ENCODE assay signal across 22 mouse cellular contexts in the genomic region with DNA sequence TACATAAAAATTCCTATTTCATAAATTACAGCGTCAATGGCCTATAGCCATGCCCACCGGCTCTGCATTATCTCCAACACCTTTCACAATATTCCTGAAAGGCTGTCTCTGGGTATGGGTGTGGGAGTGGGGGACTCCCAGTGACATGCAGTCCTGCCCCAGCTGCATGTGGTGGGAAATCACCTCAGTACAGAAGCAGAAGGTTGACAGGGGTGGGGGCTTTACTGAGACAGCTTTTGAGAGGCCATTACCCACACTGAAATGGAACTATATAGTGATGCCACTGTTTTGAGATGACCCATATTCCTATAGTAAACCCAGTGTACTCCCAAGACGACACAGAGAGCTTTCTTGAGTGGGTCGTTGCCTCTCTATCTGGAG. TPM values are rescaled to one million over a fixed set of nuclear protein-coding genes. Genes with fewer than 3 reads are reported as not detected.
DNase-seq lines count a peak whose midpoint lies in the region; ATAC-seq lines count a peak whose summit lies in the region.
"Had no signal": no experiment of that assay in that cellular context is flagged by ENCODE, and none has a peak within 500 bp of the region (broad histone marks: within the 10 kb centered on the region; RNA-seq: fewer than 3 reads in every experiment).

No protein-coding gene starts in this region.

- no peaks in the 10 kb centered on the region for H3K36me3 ChIP-seq in forebrain, embryonic 15.5 days
- no peaks in the 10 kb centered on the region for H3K36me3 ChIP-seq in forebrain, embryonic 12.5 days (replicated peaks)
- peaks cover 14% of the 10 kb centered on the region for H3K36me3 ChIP-seq in hindbrain, embryonic 13.5 days
- H3K36me3 ChIP-seq in hindbrain, embryonic 12.5 days = 0 out of 2 replicates have a peak, but pooled peaks cover 5% of the 10 kb centered on the region
- H3K36me3 ChIP-seq in neural tube, embryonic 15.5 days = no peaks in the 10 kb centered on the region
- H3K36me3 ChIP-seq: embryonic facial prominence, embryonic 12.5 days; kidney, embryonic 15.5 days had no signal

- no peak overlapping the region for H3K4me2 ChIP-seq in forebrain, embryonic 15.5 days (replicated peaks)
- H3K4me2 ChIP-seq in forebrain, embryonic 12.5 days = no peak overlapping the region
- H3K4me2 ChIP-seq in hindbrain, embryonic 13.5 days = no peak overlapping the region
- no peak overlapping the region for H3K4me2 ChIP-seq in hindbrain, embryonic 12.5 days (replicated peaks)
- H3K4me2 ChIP-seq in neural tube, embryonic 15.5 days = no peak overlapping the region
- H3K4me2 ChIP-seq: embryonic facial prominence, embryonic 12.5 days; hindbrain, embryonic 14.5 days; kidney, embryonic 15.5 days; limb, embryonic 13.5 days; midbrain, embryonic 11.5 days; neural tube, embryonic 12.5 days had no signal

- ATAC-seq in forebrain, embryonic 15.5 days (replicated peaks) = no peak
- ATAC-seq in forebrain, embryonic 12.5 days (ENCODE audit: low FRiP score) = no peak
- ATAC-seq in hindbrain, embryonic 13.5 days (ENCODE audit: low FRiP score) = no peak; the same call in 1 of the 2 replicates
- no peak for ATAC-seq in hindbrain, embryonic 12.5 days (ENCODE audit: low FRiP score)
- ATAC-seq in neural tube, embryonic 15.5 days (ENCODE audit: low FRiP score) = peak; percentile 41; the same call in 1 of the 2 replicates
- no peak for ATAC-seq in granulocyte monocyte progenitor cell, adult 5-6 weeks (replicated peaks; ENCODE audit: poor library complexity, severe bottlenecking)
- ATAC-seq: inflammation-experienced regulatory T-cells, adult 6 months; midbrain, embryonic 16.5 days had no signal

- H3K27me3 ChIP-seq in forebrain, embryonic 15.5 days = no peaks in the 10 kb centered on the region
- no peaks in the 10 kb centered on the region for H3K27me3 ChIP-seq in forebrain, embryonic 12.5 days
- H3K27me3 ChIP-seq in hindbrain, embryonic 13.5 days = no peaks in the 10 kb centered on the region
- no peaks in the 10 kb centered on the region for H3K27me3 ChIP-seq in hindbrain, embryonic 12.5 days
- no peaks in the 10 kb centered on the region for H3K27me3 ChIP-seq in neural tube, embryonic 15.5 days (replicated peaks)
- H3K27me3 ChIP-seq: embryonic facial prominence, embryonic 12.5 days; kidney, embryonic 15.5 days; limb, embryonic 13.5 days; neural tube, embryonic 12.5 days had no signal

- 91% methylated on average over 4 of the region's 4 CpGs for WGBS in forebrain, embryonic 15.5 days
- WGBS in forebrain, embryonic 12.5 days = 89% methylated on average over 4 of the region's 4 CpGs
- WGBS in hindbrain, embryonic 13.5 days = 85% methylated on average over 4 of the region's 4 CpGs
- WGBS in hindbrain, embryonic 12.5 days = 88% methylated on average over 4 of the region's 4 CpGs
- WGBS in neural tube, embryonic 15.5 days = 84% methylated on average over 4 of the region's 4 CpGs

- no peak overlapping the region for H3K9ac ChIP-seq in forebrain, embryonic 15.5 days (replicated peaks)
- no peak overlapping the region for H3K9ac ChIP-seq in forebrain, embryonic 12.5 days
- no peak overlapping the region for H3K9ac ChIP-seq in hindbrain, embryonic 13.5 days
- H3K9ac ChIP-seq in hindbrain, embryonic 12.5 days = no peak overlapping the region
- no peak overlapping the region for H3K9ac ChIP-seq in neural tube, embryonic 15.5 days (replicated peaks)
- H3K9ac ChIP-seq: embryonic facial prominence, embryonic 12.5 days; kidney, embryonic 15.5 days; limb, embryonic 13.5 days; neural tube, embryonic 12.5 days had no signal

- H3K4me3 ChIP-seq in forebrain, embryonic 15.5 days = no peak overlapping the region
- no peak overlapping the region for H3K4me3 ChIP-seq in forebrain, embryonic 12.5 days (replicated peaks)
- no peak overlapping the region for H3K4me3 ChIP-seq in hindbrain, embryonic 13.5 days
- no peak overlapping the region for H3K4me3 ChIP-seq in hindbrain, embryonic 12.5 days
- no peak overlapping the region for H3K4me3 ChIP-seq in neural tube, embryonic 15.5 days (replicated peaks)
- H3K4me3 ChIP-seq: embryonic facial prominence, embryonic 12.5 days; kidney, embryonic 15.5 days; limb, embryonic 13.5 days; neural tube, embryonic 12.5 days had no signal

- H3K9me3 ChIP-seq in forebrain, embryonic 15.5 days = no peaks in the 10 kb centered on the region
- H3K9me3 ChIP-seq in forebrain, embryonic 12.5 days = no peaks in the 10 kb centered on the region
- H3K9me3 ChIP-seq in hindbrain, embryonic 13.5 days = no peaks in the 10 kb centered on the region
- H3K9me3 ChIP-seq in hindbrain, embryonic 12.5 days (replicated peaks) = no peaks in the 10 kb centered on the region
- no peaks in the 10 kb centered on the region for H3K9me3 ChIP-seq in neural tube, embryonic 15.5 days (replicated peaks)
- H3K9me3 ChIP-seq: embryonic facial prominence, embryonic 12.5 days; kidney, embryonic 15.5 days; limb, embryonic 13.5 days; neural tube, embryonic 12.5 days had no signal

- peaks cover 24% of the 10 kb centered on the region for H3K4me1 ChIP-seq in forebrain, embryonic 15.5 days
- H3K4me1 ChIP-seq in forebrain, embryonic 12.5 days = peaks cover 13% of the 10 kb centered on the region
- peaks cover 54% of the 10 kb centered on the region for H3K4me1 ChIP-seq in hindbrain, embryonic 13.5 days (replicated peaks)
- H3K4me1 ChIP-seq in hindbrain, embryonic 12.5 days = peaks cover 30% of the 10 kb centered on the region
- peaks cover 49% of the 10 kb centered on the region for H3K4me1 ChIP-seq in neural tube, embryonic 15.5 days

- no peak for DNase-seq in neural tube, embryonic 10.5 days (ENCODE audit: extremely low spot score, low spot score)
- DNase-seq: embryo, embryonic 11 days; gastrocnemius, postnatal 14 days; heart, adult 18-20 months; lung, postnatal 36 days; right cerebral cortex, postnatal 4 days; thymus, adult 2 months; thymus, postnatal 36 days had no signal

- H3K27ac ChIP-seq in forebrain, embryonic 15.5 days (replicated peaks) = peak overlapping the region; percentile 69; the same call in 1 of the 2 replicates
- H3K27ac ChIP-seq in forebrain, embryonic 12.5 days = no peak overlapping the region
- peak overlapping the region; percentile 44; the same call in 1 of the 2 replicates for H3K27ac ChIP-seq in hindbrain, embryonic 13.5 days
- H3K27ac ChIP-seq in hindbrain, embryonic 12.5 days = no peak overlapping the region
- 0 out of 2 replicates have a peak overlapping the region, but pooled peaks have one; percentile 2 for H3K27ac ChIP-seq in neural tube, embryonic 15.5 days (replicated peaks)
- H3K27ac ChIP-seq: embryonic facial prominence, embryonic 12.5 days; kidney, embryonic 15.5 days; limb, embryonic 13.5 days; neural tube, embryonic 12.5 days had no signal

RNA-seq across cellular contexts. Expression of gene Mical3, which starts 31.6 kb away (rescaled TPM):
- polyA plus RNA-seq in forebrain, embryonic 15.5 days (2015; fragmentation: Nextera tagmentation; extraction: Ambion mirVana) = 27.8 and 28.6 TPM in 2 replicates
- polyA plus RNA-seq in forebrain, embryonic 12.5 days (2016; fragmentation: Nextera tagmentation; extraction: Ambion mirVana) = 17.6 and 18.8 TPM in 2 replicates
- 33.8 and 34.5 TPM in 2 replicates for polyA plus RNA-seq in hindbrain, embryonic 13.5 days (2015; fragmentation: Nextera tagmentation; extraction: Ambion mirVana)
- polyA plus RNA-seq in hindbrain, embryonic 12.5 days (2016; fragmentation: Nextera tagmentation; extraction: Ambion mirVana) = 20.7 and 22.7 TPM in 2 replicates
- 30.3 and 35.2 TPM in 2 replicates for polyA plus RNA-seq in neural tube, embryonic 15.5 days (2015; fragmentation: Nextera tagmentation; extraction: Ambion mirVana)
- 10.7 and 11.2 TPM in 2 replicates for total RNA-seq in granulocyte monocyte progenitor cell, adult 5-6 weeks (2014; fragmentation: Nextera tagmentation)
- 5.6 and 6.4 TPM in 2 replicates for total RNA-seq in granulocyte monocyte progenitor cell, adult 5-6 weeks (2017)

Comparison
In these comparisons a context has a peak if more than half of its experiments do, and no peak if none do; other contexts are left out.
1. H3K27ac ChIP-seq: peak in forebrain, embryonic 15.5 days (single experiment), hindbrain, embryonic 13.5 days (single experiment) and neural tube, embryonic 15.5 days (single experiment); none in forebrain, embryonic 12.5 days (single experiment) and hindbrain, embryonic 12.5 days (single experiment).